Mouse (Mus musculus) splenic B cell, adult 2 months (primary cell): Measurements from ENCODE around the gene Zhx3.

Experiments
- DNase-seq: peaks from one replicate; pipeline ENCODE4 v3.0.0-alpha.2; 2011; ENCODE audit warnings: low read depth, low spot score
- H3K27me3 ChIP-seq: 2 replicates; pipeline ENCODE4 v1.6.1; 2012; ENCODE audit warnings: mild to moderate bottlenecking, low read length, moderate library complexity, mixed read lengths; ENCODE audit not compliant: control insufficient read depth, poor library complexity, insufficient read depth, severe bottlenecking
- H3K36me3 ChIP-seq: 2 replicates; pipeline ENCODE4 v1.6.1; 2012; ENCODE audit warnings: mild to moderate bottlenecking, low read length, moderate library complexity, mixed read lengths; ENCODE audit not compliant: control insufficient read depth, poor library complexity, insufficient read depth, severe bottlenecking

The Zhx3 gene

DNA sequence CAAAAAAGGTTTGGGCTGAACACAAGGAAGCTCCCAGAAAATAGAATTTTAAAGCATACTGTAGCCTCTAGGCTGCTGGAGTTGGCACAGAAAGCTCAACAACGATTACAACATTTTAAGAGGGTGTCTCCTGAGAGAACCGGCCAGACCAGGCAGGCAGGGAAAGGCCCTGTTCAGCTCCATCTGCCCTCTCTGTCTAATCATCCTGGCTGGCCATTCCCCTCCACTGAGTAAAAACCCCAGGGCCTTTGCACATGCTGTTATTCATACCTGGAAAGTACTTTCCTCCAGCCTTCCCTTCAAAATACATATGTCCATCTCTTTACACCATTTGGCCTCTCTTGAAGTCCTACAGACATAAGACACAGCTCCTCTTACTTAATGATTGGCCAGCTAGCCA lies 143.4 kb downstream of the Zhx3 start:
- DNase-seq: no peak

DNA sequence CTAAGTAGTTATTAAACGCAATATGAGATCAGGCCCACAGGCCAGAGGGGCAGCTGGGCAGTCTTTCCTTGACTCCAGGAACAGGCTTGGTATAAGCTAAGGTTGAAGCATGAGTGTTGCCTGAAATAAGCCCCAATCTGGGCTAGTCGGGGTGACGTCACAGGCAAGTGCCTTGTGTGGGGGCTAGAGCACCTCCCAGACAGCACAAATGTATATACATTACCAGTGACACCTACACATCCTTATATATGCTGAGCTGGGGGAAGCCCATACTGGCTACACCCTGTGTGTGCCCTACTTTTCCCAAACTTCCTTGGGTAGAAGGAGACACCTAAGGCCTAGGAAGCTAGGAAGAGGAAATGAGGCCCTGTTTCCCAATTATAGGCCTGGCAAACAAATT lies 143.8 kb downstream of the Zhx3 start:
- no peak for DNase-seq
- H3K36me3 ChIP-seq: no peaks in the 10 kb centered on the region
- H3K27me3 ChIP-seq: no peaks in the 10 kb centered on the region

More for the DNA sequence above, 143.4 kb downstream of the Zhx3 start:
- no peaks in the 10 kb centered on the region for H3K27me3 ChIP-seq
- H3K36me3 ChIP-seq: no peaks in the 10 kb centered on the region

- Histone ChIP-seq H3K27me3 (no peaks in the 10 kb centered on the region), H3K36me3 (peaks cover under 1% of the 10 kb centered on the region; the same call in 1 of the 2 replicates)
- no peak for DNase-seq
Observed at GRCm38 (mm10) chr2:160725877-160726864, 146.6 kb downstream of the Zhx3 start.

DNA sequence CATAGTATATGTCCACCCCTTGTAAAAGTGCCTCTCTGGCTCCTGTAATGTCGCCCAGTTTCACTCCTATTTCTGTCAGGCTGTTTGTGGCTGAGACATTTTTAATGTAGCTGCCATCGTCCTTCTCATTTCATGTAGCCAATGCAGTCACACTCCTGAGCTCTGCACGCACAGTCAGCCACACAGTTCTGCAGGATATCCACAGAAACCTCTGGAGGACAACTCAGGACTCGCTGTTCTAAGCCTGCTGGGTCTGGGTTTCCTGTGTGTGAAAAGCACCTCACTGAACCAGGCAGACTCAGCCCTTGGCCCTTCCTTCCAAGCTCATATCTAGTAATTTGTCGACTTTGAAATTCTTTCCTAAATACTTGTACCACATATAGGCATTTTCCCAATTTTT lies 148.3 kb downstream of the Zhx3 start:
- Histone ChIP-seq H3K36me3 (peaks cover 7% of the 10 kb centered on the region), H3K27me3 (no peaks in the 10 kb centered on the region)
- DNase-seq: no peak

GRCm38 (mm10) chr2:160723613-160724375 lies 149.0 kb downstream of the Zhx3 start:
- no peak for DNase-seq
- Histone ChIP-seq H3K27me3 (no peaks in the 10 kb centered on the region), H3K36me3 (peaks cover 8% of the 10 kb centered on the region)

DNA sequence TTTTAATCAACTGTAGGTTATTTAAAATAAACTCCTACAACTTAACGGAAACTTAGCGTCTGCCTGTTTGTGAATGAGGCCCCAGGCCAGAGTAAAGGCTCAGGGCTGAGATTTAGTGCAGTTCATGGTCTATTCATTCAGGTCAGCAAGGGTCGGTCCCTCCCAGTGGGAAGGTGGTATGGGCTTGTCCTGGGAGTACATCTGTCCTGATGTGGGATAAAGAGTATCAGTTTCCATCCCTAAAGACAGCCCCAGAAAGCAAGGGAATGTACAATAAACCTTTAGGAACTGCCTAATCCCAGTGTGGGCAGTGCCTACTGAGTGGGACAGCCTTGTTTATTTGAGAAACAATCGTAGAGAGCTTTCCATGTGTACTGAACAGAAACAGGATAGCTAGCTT lies 150.1 kb downstream of the Zhx3 start:
- H3K36me3 ChIP-seq: peaks cover 9% of the 10 kb centered on the region
- DNase-seq: no peak

GRCm38 (mm10) chr2:160718811-160719210 lies 154.0 kb downstream of the Zhx3 start:
- H3K27me3 ChIP-seq: no peaks in the 10 kb centered on the region
- DNase-seq: no peak
- peaks cover 23% of the 10 kb centered on the region for H3K36me3 ChIP-seq

More for the DNA sequence above, 150.1 kb downstream of the Zhx3 start:
- no peaks in the 10 kb centered on the region for H3K27me3 ChIP-seq

GRCm38 (mm10) chr2:160717269-160717668 lies 155.5 kb downstream of the Zhx3 start:
- peak; percentile 79 for DNase-seq
- peaks cover 26% of the 10 kb centered on the region for H3K36me3 ChIP-seq

DNA sequence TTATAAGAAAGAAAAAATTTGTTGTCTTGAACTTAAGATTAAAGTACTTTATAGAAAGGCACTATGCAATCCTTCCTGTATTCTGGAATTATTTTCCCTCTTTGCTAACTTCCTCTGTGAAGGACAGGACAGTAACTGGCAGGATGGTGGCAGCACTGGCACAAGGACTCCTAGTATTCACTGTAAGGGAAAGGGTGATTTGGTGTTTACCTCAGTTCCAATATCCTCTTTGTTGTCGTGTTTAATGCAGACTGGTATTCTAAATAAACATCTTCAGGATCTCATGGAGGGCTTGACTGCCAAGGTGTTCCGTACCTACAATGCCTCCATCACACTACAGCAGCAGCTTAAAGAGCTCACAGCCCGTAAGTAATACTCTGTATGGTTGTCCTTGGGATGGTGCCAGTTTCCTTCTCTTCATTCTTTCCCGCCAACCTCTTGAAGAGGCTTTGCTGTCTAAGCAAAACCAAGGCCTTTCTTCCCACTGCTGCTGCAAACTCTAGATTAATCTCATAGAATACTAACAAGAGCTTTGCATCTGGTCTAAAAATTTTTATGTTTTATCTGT lies 157.3 kb downstream of the Zhx3 start:
- DNase-seq: no peak
- Histone ChIP-seq H3K36me3 (peaks cover 23% of the 10 kb centered on the region), H3K27me3 (no peaks in the 10 kb centered on the region)

More at GRCm38 (mm10) chr2:160717269-160717668, 155.5 kb downstream of the Zhx3 start:
- no peaks in the 10 kb centered on the region for H3K27me3 ChIP-seq

DNA sequence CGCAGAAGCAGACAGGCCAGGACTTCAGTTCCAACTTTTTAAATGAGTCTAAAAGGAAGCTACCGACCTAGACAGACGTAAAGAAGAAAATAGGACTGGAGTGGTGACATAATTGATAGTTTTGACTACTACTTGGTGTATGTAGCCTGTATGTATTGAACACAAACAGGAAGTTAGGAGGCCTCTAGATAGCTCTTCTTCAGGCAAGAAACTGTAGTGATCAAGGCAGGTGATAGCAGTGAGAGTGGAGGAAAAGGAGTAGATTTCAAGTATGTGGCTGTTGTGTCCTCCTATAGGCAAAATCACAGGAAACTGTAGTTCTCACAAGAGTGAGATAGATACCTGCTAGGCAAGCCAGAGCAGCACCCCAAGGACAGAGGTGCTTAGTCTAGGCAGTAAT lies 165.1 kb downstream of the Zhx3 start:
- DNase-seq: no peak
- H3K27me3 ChIP-seq: no peaks in the 10 kb centered on the region
- H3K36me3 ChIP-seq: peaks cover 17% of the 10 kb centered on the region; the same call in 1 of the 2 replicates

GRCm38 (mm10) chr2:160702824-160703223 lies 170.0 kb downstream of the Zhx3 start:
- Histone ChIP-seq H3K36me3 (peaks cover 20% of the 10 kb centered on the region), H3K27me3 (no peaks in the 10 kb centered on the region)
- DNase-seq: no peak

- Histone ChIP-seq H3K36me3 (peaks cover 18% of the 10 kb centered on the region), H3K27me3 (no peaks in the 10 kb centered on the region)
- no peak for DNase-seq
Observed at GRCm38 (mm10) chr2:160701603-160702002, 171.2 kb downstream of the Zhx3 start.

GRCm38 (mm10) chr2:160700271-160700670 lies 172.5 kb downstream of the Zhx3 start:
- DNase-seq: no peak
- peaks cover 18% of the 10 kb centered on the region for H3K36me3 ChIP-seq

More at GRCm38 (mm10) chr2:160700271-160700670, 172.5 kb downstream of the Zhx3 start:
- H3K27me3 ChIP-seq: no peaks in the 10 kb centered on the region
